Mouse (Mus musculus): ENCODE data around the gene Nemp2. TPM values are rescaled to one million over a fixed set of nuclear protein-coding genes. Genes with fewer than 3 reads are reported as not detected.

The Nemp2 gene
- polyA plus RNA-seq, 1 experiment from 2014 or later: 3.8 TPM

Other genes starting within 250 kb of the Nemp2 start
- 9.3 and 10.2 TPM in 2 replicates for gene Nab1, start 130.0 kb upstream of the Nemp2 start, polyA plus RNA-seq (2015; fragmentation: Nextera tagmentation; extraction: Ambion mirVana)
- 10.2 and 11.7 TPM in 2 replicates for gene Mfsd6, start 96.8 kb downstream of the Nemp2 start, polyA plus RNA-seq (2015; fragmentation: Nextera tagmentation; extraction: Ambion mirVana)
- 47.1 and 47.5 TPM in 2 replicates for gene Inpp1, start 187.0 kb downstream of the Nemp2 start, polyA plus RNA-seq (2015; fragmentation: Nextera tagmentation; extraction: Ambion mirVana)
- gene Hibch, start 214.2 kb downstream of the Nemp2 start, polyA plus RNA-seq (2015; fragmentation: Nextera tagmentation; extraction: Ambion mirVana): 29.2 and 30.9 TPM in 2 replicates

Measured in neural tube, embryonic 15.5 days (tissue).